Mouse (Mus musculus): Measurements from ENCODE around the gene Prickle1.

Gene Prickle1

DNA sequence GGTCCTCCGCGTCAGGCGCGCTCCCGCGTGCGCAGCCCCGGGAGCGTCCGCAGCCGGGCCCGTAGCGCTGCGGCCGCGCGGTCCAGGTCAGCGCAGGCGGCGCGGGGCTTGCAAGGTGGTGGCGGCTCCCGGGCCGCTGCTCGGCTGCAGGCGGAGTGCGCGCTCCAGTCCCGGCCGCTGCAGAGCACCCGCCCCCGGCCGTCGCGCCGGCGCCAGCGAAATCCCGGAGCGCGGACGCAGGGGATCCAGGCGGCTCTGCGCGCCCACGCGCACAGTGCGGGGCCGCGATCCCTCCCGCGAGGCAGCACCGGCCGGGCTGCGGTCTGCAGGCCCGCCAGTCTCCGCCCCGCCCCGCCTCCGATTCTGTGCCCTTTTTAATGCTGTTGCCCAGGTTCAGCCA is at the start of gene Prickle1:
TSS of gene Prickle1 (minus strand) at position 146 of the 400 bp plus-strand sequence.
- peak; percentile 64 for DNase-seq (ENCODE audit: low read depth)

DNA sequence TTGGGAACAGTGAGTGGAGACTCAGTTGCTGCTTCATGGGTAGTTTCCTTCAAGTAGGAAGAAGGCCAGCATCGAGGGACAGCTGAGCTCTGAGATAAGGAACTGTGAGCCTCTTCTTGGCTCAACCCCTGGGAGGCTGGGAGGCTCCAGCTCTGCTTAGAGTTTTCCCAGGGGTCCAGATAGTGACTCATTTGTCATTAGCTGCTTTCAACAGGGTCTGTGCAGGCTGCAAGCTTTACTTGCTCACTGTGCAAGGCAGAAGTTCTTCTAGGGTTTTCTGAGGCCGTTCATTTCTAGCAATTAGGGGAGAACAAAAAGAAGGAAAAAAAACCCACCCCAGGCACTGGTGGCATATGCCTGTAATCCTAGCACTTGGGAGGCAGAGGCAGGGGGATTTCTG is 44.5 kb upstream of the Prickle1 start:
- no peak for DNase-seq (ENCODE audit: low read depth)

DNA sequence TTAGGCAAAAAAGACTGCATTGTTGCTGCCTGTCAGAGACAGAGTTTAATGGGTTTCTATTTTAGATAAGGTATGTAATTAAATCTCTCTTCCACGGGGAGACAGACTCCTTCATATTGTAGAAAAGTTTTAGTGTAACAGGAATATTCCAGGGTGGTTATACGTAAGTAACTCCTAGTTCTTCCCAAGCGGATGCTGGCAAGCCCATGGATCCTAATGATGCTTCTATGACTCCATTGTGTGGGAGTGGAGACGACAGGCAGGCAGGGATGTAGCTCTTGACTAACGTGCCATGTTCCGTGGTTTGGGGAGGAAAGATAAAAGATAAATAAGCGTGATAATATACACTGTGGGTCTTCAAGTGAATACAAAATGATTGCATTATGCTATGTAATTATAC is 41.3 kb upstream of the Prickle1 start:
- DNase-seq (ENCODE audit: low read depth): no peak

DNA sequence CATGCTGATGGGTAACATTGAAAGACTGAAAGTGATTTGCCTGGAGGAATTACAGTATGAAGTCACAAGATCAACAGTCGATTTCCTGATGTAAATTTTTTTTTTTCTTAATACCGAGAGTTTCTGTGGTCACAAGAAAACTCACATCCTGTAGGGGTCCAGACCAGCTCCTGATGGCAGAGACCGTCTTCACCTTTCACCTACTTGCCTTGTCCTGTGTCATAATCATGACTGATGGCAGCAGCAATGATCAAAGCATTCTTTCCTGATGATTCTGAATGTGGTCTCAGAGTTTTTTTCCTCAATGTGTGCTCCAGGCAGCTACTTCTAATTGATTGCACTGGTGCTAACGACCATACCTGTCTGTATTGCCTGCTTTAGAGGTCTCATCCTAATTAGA is 39.9 kb upstream of the Prickle1 start:
- DNase-seq (ENCODE audit: low read depth): no peak

DNA sequence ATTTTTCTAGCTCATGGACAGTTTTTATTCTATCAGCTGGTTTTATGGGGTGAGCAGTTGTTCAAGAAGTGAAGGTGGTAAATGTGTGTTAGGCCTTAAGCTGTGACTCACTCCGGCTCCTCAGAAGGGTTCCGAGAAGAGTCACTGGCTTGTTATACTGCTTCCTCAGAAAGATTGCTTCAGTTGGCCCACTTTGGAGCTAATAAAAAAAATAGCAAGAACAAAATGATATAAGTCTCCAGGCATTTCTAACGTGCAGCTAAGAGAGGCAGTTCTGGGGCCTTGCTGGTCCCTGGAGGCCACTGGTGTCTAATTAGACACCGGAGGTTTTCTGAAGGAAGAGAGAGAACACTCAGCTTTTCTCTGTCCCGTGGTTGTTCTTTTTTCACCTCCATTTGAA is 38.8 kb upstream of the Prickle1 start:
- no peak for DNase-seq (ENCODE audit: low read depth)

DNA sequence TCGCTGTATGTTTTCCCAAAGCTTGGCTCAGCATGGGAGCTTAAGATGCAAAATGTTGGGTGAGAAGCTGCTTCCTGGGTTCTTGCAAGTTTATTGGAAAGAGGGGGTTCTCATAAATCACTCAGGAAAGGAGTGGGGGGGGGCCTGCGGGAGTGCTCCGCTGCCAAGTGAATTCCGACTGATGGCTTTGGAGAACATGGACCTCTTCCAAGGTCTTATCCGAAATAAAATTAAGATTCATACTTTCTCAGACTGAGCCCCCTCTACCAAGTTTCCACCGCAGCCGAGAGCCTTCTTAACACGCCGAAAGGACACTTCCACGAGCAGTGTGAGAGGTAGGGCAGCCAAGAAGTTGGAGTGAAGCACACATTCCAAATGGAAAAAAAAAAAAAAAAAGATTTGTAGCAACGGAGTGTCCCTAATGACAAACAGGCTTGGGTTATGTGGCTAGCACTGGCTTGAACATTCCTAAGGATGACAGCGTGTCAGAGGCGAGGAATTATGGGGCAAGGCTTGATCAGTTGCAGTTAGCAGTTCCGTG is 34.4 kb upstream of the Prickle1 start:
- DNase-seq (ENCODE audit: low read depth): no peak

GRCm38 (mm10) chr15:93629201-93629600 is 33.5 kb upstream of the Prickle1 start:
- no peak for DNase-seq (ENCODE audit: low read depth)

- no peak for DNase-seq (ENCODE audit: low read depth)
These were observed 32.4 kb upstream of the Prickle1 start for GRCm38 (mm10) chr15:93627836-93628797.

- DNase-seq (ENCODE audit: low read depth): no peak
These were observed 23.9 kb upstream of the Prickle1 start for GRCm38 (mm10) chr15:93619551-93619950.

- DNase-seq (ENCODE audit: low read depth): no peak
These were observed 22.9 kb upstream of the Prickle1 start for GRCm38 (mm10) chr15:93618442-93619150.

- no peak for DNase-seq (ENCODE audit: low read depth)
These were observed 20.6 kb upstream of the Prickle1 start for GRCm38 (mm10) chr15:93616277-93616676.

- DNase-seq (ENCODE audit: low read depth): no peak
These were observed 19.3 kb upstream of the Prickle1 start for GRCm38 (mm10) chr15:93615031-93615430.

DNA sequence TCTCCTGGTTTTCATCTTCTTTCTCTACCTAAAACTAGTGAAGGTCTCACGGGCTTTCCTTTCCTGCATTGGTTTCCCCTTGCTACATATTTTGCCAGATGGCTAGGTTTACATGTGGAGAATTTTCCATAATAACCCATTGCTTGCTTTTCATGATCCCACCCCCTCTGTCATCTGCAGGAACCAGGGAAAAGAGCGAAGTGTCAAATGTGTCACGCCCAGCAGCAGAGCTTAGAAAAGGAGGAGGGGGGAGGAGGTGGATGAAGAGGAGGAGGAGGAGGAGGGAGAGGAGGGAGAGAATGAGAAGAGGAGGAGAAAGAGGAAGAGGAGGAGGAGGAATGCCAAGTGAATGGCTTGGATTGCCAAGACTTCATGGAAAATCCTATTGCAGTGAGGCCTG is 17.9 kb upstream of the Prickle1 start:
- no peak for DNase-seq (ENCODE audit: low read depth)

GRCm38 (mm10) chr15:93611536-93612300 is 16.0 kb upstream of the Prickle1 start:
- DNase-seq (ENCODE audit: low read depth): no peak

GRCm38 (mm10) chr15:93610721-93611201 is 15.1 kb upstream of the Prickle1 start:
- no peak for DNase-seq (ENCODE audit: low read depth)

DNA sequence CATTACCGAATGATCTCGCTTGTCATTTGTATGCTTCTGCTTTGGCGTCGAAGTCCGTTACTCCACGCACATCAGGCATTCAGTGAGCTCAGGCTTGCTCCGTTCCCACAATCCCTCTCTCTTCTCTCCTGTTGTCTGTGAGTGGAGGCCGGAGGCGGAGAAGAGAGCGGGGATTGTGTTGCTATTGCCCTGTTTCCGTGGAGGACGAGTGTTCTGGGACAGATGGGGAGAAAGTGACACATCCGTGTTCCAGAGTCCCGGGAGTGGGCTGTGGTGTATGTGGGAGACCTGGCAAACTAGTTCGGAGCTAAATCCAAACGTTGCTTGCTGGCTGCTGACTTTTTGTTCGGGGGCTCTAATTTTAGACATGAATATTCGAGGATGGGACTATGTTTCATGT is 14.6 kb upstream of the Prickle1 start:
- no peak for DNase-seq (ENCODE audit: low read depth)

DNA sequence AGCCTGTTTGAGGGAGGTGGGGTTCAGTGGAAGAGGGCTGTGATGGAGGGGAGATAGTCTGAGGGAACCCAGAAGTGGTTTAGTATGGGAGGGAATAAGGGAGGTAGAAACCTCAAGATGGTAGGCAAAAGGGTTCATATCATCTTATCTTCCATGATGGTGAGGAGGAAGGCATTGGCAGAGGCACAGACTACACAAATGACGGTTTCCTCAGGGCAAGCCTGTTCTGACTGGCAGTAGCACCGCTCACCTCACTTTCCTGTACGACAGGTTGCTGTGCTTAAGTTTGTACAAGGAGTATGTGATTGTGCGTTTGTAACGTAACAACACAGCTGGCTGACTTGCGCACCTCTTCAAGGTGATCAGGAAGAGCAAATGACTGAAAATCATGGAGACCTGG is 7.2 kb upstream of the Prickle1 start:
- no peak for DNase-seq (ENCODE audit: low read depth)

DNA sequence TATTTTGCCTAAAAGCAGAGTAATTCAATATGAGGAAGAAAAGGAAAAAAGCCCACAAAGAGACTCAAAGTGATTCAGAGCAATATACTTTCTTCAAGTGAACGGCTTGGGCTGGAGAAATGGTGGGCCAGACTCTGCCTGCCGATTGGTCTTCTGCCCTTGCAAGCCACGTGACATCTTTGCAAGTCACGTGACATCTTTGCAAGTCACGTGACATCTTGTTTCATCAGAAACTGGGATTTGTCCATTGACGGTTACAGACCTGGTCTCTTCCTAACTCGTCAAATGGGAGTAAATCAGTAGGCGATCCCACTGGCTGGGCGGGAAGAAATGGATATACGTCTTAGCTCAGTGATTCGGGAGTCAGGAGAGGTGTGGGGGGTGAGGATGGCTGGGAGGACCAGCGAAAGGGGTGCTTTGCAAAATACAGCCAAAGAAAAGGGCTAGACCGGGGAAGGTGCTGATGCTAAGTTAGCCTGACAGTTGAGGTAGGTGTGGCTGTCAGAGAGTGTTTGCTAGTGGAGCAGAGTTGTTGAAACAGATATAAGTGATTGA is 5.8 kb upstream of the Prickle1 start:
- DNase-seq (ENCODE audit: low read depth): no peak

DNA sequence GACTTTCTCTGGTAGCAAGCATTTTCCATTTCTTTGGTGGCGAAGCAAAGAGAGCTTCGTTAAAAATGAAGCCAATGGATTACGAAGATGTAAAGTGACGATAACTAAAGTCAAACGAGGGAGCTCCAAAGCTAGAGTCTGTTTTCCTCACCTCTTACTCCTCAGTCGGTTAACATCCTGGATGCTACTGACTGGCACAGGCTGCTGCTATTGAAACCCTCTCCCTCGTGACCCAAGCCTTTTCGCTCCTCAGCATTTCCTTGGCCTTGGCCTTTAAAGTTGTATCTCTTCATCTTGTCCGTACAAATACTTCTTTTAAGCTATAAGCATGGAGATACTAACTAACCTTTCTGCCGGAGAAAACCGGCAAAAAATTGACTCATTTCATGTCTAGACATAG is 1.3 kb upstream of the Prickle1 start:
- DNase-seq (ENCODE audit: low read depth): no peak

GRCm38 (mm10) chr15:93596285-93596684 is 594 bp upstream of the Prickle1 start:
- peak; percentile 46 for DNase-seq (ENCODE audit: low read depth)

- DNase-seq (ENCODE audit: low read depth): peak; percentile 41
These were observed 598 bp downstream of the Prickle1 start for GRCm38 (mm10) chr15:93594888-93595698.
